Mouse (Mus musculus) T-cell, adult 66 days (primary cell): ENCODE results near the gene Cdh7. TPM values are rescaled to one million over a fixed set of nuclear protein-coding genes. Genes with fewer than 3 reads are reported as not detected.

Experiments
- total RNA-seq, 2 experiments: library from RNA; stranded (reverse); gene quantifications; 3 replicates in 1 of 2; 4 replicates in 1 of 2; pipeline ENCODE4 v1.2.4; 2023

Gene Cdh7
- total RNA-seq: not detected

DNA sequence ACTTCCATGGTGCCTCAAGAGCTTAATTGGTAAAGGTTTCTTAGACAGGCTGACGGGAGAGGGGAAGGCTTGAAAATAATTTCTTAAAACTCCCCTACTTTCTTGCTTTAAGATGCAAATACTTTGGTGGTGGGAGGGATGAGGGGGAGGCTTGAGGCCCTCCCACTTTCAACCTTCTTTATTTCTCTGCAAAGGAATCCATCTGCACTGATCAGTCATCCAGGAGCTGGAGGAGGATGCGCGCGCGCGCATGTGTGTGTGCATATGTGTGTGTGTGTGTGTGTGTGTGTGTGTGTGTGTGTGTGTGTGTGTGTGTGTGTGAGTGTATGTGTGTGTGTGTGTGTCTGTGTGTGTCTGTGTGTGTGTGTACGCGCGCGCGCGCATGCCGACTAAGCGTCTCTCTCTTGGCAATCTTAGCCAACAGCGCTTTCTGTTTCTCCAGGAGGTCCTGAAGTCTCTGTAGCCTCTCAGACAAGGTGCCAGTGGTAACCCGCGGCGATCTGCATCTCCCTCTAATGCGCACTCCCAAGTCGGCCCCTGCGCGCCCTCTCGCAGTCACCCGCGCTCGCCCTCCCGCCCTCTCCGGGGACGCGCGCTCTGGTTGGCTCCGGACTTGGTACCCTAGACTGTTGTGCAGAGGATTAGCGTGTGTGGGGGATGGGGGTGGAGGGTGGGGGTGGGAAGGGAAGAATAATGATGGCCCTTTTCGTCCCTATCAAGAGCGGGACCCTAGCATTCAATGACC lies at the start of gene Cdh7:
Gene Cdh7 (plus strand): TSS at position 368 of the 745 bp plus-strand sequence.

